In genomic region chr13:64400801-64401361, GRCm38 (mm10) we compare ENCODE assay signal across 9 mouse cellular contexts. TPM values are rescaled to one million over a fixed set of nuclear protein-coding genes. Genes with fewer than 3 reads are reported as not detected.
A peak's percentile ranks its signal among the peaks of the same experiment; 100 is the strongest.
DNase-seq lines count a peak whose midpoint lies in the region; ATAC-seq and TF ChIP-seq lines count a peak whose summit lies in the region.
"Had no signal": no experiment of that assay in that cellular context is flagged by ENCODE, and none has a peak within 500 bp of the region (broad histone marks: within the 10 kb centered on the region; RNA-seq: fewer than 3 reads in every experiment).

No protein-coding gene starts in this region.

- peak; percentile 55 for ATAC-seq in forebrain, postnatal 0 days
- ATAC-seq in forebrain, embryonic 11.5 days (replicated peaks; ENCODE audit: low FRiP score), result no peak
- ATAC-seq in megakaryocyte, adult 5-6 weeks (ENCODE audit: poor library complexity, severe bottlenecking), result no peak
- ATAC-seq in erythroblast, adult 5-6 weeks (replicated peaks; ENCODE audit: low FRiP score, poor library complexity, severe bottlenecking), result no peak

- no peak for DNase-seq in forebrain, postnatal 0 days
- no peak for DNase-seq in forebrain, embryonic 11.5 days (ENCODE audit: low spot score)
- peak; percentile 82 for DNase-seq in adipocyte (ENCODE audit: low spot score)
- peak; percentile 82 for DNase-seq in heart, adult 8-10 months (ENCODE audit: low spot score)
- DNase-seq in kidney, postnatal 36 days, result peak; percentile 68 to 89
- DNase-seq in spleen, postnatal 10 days (ENCODE audit: low spot score in 2 of 2), result no peak

- H3K27ac ChIP-seq in forebrain, postnatal 0 days (ENCODE audit: low read depth, low read length), result no peak overlapping the region
- H3K27ac ChIP-seq in forebrain, embryonic 11.5 days (ENCODE audit: low read depth, low read length), result no peak overlapping the region
- H3K27ac ChIP-seq: hindbrain, embryonic 15.5 days had no signal

- no peaks in the 10 kb centered on the region for H3K36me3 ChIP-seq in forebrain, postnatal 0 days (ENCODE audit: insufficient read depth)
- no peaks in the 10 kb centered on the region for H3K36me3 ChIP-seq in forebrain, embryonic 11.5 days (ENCODE audit: control insufficient read depth, insufficient read depth, low read length)
- H3K36me3 ChIP-seq: hindbrain, embryonic 15.5 days had no signal

- no peak overlapping the region for H3K9ac ChIP-seq in forebrain, postnatal 0 days
- H3K9ac ChIP-seq in forebrain, embryonic 11.5 days (ENCODE audit: low read length), result no peak overlapping the region
- H3K9ac ChIP-seq: hindbrain, embryonic 15.5 days had no signal

- H3K9me3 ChIP-seq in forebrain, postnatal 0 days (ENCODE audit: low read length), result no peaks in the 10 kb centered on the region
- H3K9me3 ChIP-seq in forebrain, embryonic 11.5 days (ENCODE audit: control insufficient read depth, low read length), result no peaks in the 10 kb centered on the region
- H3K9me3 ChIP-seq: hindbrain, embryonic 15.5 days had no signal

- 32% methylated on average over 7 of the region's 7 CpGs for WGBS in forebrain, postnatal 0 days
- WGBS in forebrain, embryonic 11.5 days, result 67% methylated on average over 7 of the region's 7 CpGs

- H3K4me3 ChIP-seq in forebrain, postnatal 0 days (ENCODE audit: low read depth, low read length), result no peak overlapping the region
- H3K4me3 ChIP-seq in forebrain, embryonic 11.5 days (ENCODE audit: low read depth, low read length), result no peak overlapping the region
- H3K4me3 ChIP-seq: hindbrain, embryonic 15.5 days had no signal

- no peak overlapping the region for H3K4me2 ChIP-seq in forebrain, postnatal 0 days (ENCODE audit: low read depth)
- H3K4me2 ChIP-seq in forebrain, embryonic 11.5 days (ENCODE audit: low read depth, low read length, severe bottlenecking), result no peak overlapping the region
- H3K4me2 ChIP-seq: hindbrain, embryonic 15.5 days had no signal

- no peak for TF ChIP-seq CTCF in forebrain, postnatal 0 days (IDR thresholded peaks at IDR 0.05; ENCODE audit: low read depth)

- H3K27me3 ChIP-seq in forebrain, postnatal 0 days (ENCODE audit: insufficient read depth, low read length), result no peaks in the 10 kb centered on the region
- H3K27me3 ChIP-seq in forebrain, embryonic 11.5 days (ENCODE audit: control insufficient read depth, insufficient read depth, low read length), result no peaks in the 10 kb centered on the region
- H3K27me3 ChIP-seq: hindbrain, embryonic 15.5 days had no signal

- no peaks in the 10 kb centered on the region for H3K4me1 ChIP-seq in forebrain, postnatal 0 days (ENCODE audit: insufficient read depth)
- no peaks in the 10 kb centered on the region for H3K4me1 ChIP-seq in forebrain, embryonic 11.5 days (replicated peaks; ENCODE audit: control insufficient read depth, insufficient read depth, low read length)
- H3K4me1 ChIP-seq: hindbrain, embryonic 15.5 days had no signal

RNA-seq across cellular contexts. Expression of gene Ctsl, which starts 30.2 kb away (rescaled TPM):
- total RNA-seq in forebrain, postnatal 0 days (2014; rRNA removed), result 138 and 149 TPM in 2 replicates
- polyA plus RNA-seq in forebrain, postnatal 0 days (2015; fragmentation: Nextera tagmentation; extraction: Ambion mirVana), result 161 and 182 TPM in 2 replicates
- 119 and 122 TPM in 2 replicates for polyA plus RNA-seq in forebrain, embryonic 11.5 days (2014; fragmentation: Nextera tagmentation; extraction: Ambion mirVana)
- total RNA-seq in heart, adult 8-10 months (2022), result 100 to 1,000 TPM; 187 to 292 (median 203) TPM
- total RNA-seq in megakaryocyte, adult 5-6 weeks (2015), result 44.5 and 56.8 TPM in 2 replicates
- total RNA-seq in megakaryocyte, adult 5-6 weeks (2017), result 50.3 and 57.5 TPM in 2 replicates
- 12.5 and 19.9 TPM in 2 replicates for total RNA-seq in erythroblast, adult 5-6 weeks (2015; ENCODE audit: low replicate concordance)
- 4.5 and 17.6 TPM in 2 replicates for total RNA-seq in erythroblast, adult 5-6 weeks (2017; ENCODE audit: low replicate concordance)

RNA-seq across cellular contexts. Expression of gene Cdk20, which starts 31.2 kb away (rescaled TPM):
- 29.2 and 38.5 TPM in 2 replicates for total RNA-seq in forebrain, postnatal 0 days (2014; rRNA removed)
- polyA plus RNA-seq in forebrain, postnatal 0 days (2015; fragmentation: Nextera tagmentation; extraction: Ambion mirVana), result 21.6 and 26.4 TPM in 2 replicates
- polyA plus RNA-seq in forebrain, embryonic 11.5 days (2014; fragmentation: Nextera tagmentation; extraction: Ambion mirVana), result 9.4 and 9.5 TPM in 2 replicates
- total RNA-seq in heart, adult 8-10 months (2022), result 1 to 10 TPM; 2.6 to 3.9 (median 2.8) TPM
- 2.5 and 4.2 TPM in 2 replicates for total RNA-seq in megakaryocyte, adult 5-6 weeks (2015)
- 4.5 and 5.2 TPM in 2 replicates for total RNA-seq in megakaryocyte, adult 5-6 weeks (2017)
- 0.63 TPM in 1 of 2 replicates, not detected in the other for total RNA-seq in erythroblast, adult 5-6 weeks (2015; ENCODE audit: low replicate concordance)
- total RNA-seq in erythroblast, adult 5-6 weeks (2017; ENCODE audit: low replicate concordance), result 0.51 TPM in 1 of 2 replicates, not detected in the other

Comparison
In these comparisons a context has a peak if more than half of its experiments do, and no peak if none do; other contexts are left out.
1. DNase-seq: peak in adipocyte (single experiment), heart, adult 8-10 months (single experiment) and kidney, postnatal 36 days (2 of 2); none in forebrain, postnatal 0 days (single experiment), forebrain, embryonic 11.5 days (single experiment) and spleen, postnatal 10 days (0 of 2).